Mouse (Mus musculus) embryonic fibroblast, embryonic 13.5 days (primary cell): ENCODE measurements at regions not wholly inside any gene's neighbourhood (a gene's known extent, or its start where the extent isn't known, plus 50 kb on each side); places are given as distances from the start of the nearest gene placed in this dataset.

Experiments used
- CTCF ChIP-seq: IDR thresholded peaks from 2 replicates; pipeline ENCODE4 v1.5.1; 2011; ENCODE audit warnings: mild to moderate bottlenecking, control low read depth, low read length, moderate library complexity, borderline replicate concordance; ENCODE audit not compliant: insufficient read depth
- POLR2A ChIP-seq: IDR thresholded peaks from 2 replicates; pipeline ENCODE4 v1.6.1; 2011; ENCODE audit warnings: low read depth, mild to moderate bottlenecking, control low read depth, low read length, moderate library complexity

GRCm38 (mm10) chrX:11681274-11681673, 353.7 kb downstream of the H2al1j start:
- TF ChIP-seq CTCF (no peak), POLR2A (no peak)
